Mouse (Mus musculus) cerebellum, adult (tissue): Measurements from ENCODE around the gene Tut1.
"Not testable (repeated sequence)": the region's sequence is repeated elsewhere in the genome, so short reads cannot be mapped to it uniquely, and the experiment has no call there.

ENCODE experiments used
- ATAC-seq: cut with Nextera tagmentation; 2 replicates; pipeline ENCODE4 v1.9.2; 2017; ENCODE audit warnings: mild to moderate bottlenecking, moderate library complexity, mixed read lengths; ENCODE audit not compliant: insufficient number of reproducible peaks, low FRiP score, low TSS enrichment

Gene Tut1

GRCm38 (mm10) chr19:8997546-8997945 lies 43.9 kb downstream of the Tut1 start:
- no peak for ATAC-seq

- no peak for ATAC-seq
Observed at GRCm38 (mm10) chr19:8998546-8998945, 44.9 kb downstream of the Tut1 start.

GRCm38 (mm10) chr19:8999223-8999622 lies 45.6 kb downstream of the Tut1 start:
- ATAC-seq: no peak

- not testable (repeated sequence) for ATAC-seq
Observed at GRCm38 (mm10) chr19:9006915-9007314, 53.3 kb downstream of the Tut1 start.
